Mouse (Mus musculus): Measurements from ENCODE around the gene Acbd4. TPM values are rescaled to one million over a fixed set of nuclear protein-coding genes. Genes with fewer than 3 reads are reported as not detected.

Gene Acbd4
- total and polyA plus RNA-seq, 2 experiments from 2014 or later: 18.5 to 19.0 TPM

DNA sequence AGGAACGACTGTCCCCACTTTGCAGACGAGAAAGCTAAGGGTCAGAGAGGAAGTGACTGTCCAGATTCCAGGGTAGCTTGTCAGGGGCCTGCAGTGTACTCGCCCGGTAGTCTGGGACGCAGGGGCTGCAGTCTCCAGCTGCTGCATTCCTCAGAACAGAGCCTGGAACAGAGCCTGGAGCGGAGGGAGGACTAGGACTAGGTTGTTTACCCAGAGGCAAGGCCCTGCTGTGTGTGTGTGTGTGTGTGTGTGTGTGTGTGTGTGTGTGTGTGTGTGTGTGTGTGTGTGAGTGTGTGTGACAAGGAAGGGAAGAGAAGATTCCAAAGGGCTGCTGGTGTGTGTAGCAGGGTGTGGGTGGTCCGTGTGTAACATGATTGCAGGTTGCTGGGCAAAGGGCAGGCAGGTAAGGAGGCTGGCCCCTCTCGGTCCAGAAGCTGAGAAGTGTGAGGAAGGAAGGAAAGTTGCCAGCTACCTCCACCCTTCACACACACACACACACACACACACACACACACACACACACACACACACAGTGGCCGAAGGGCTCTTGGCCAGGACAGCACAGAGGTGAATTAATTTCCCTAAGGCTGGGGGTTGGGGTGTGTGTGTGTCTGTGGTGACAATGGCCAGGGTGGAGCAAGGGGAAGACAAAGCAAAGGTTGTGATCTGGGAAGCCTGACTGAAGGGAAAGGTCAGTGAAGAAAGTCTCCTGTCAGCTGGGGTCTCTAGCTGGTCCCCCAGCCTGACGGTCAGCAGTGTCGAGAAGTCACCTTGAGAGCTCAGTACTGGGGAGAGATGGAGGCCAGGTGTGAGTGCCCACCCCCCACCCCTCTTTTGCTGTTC is 39.8 kb downstream of the Acbd4 start:
- Histone ChIP-seq H3K4me2 (ENCODE audit: low read depth, low read length) (no peak overlapping the region), H3K36me3 (ENCODE audit: insufficient read depth, low read length) (peaks cover 12% of the 10 kb centered on the region; the same call in 1 of the 2 replicates), H3K27ac (peak overlapping the region; percentile 92), H3K27me3 (ENCODE audit: insufficient read depth, low read length) (no peaks in the 10 kb centered on the region), H3K4me3 (ENCODE audit: low read length) (no peak overlapping the region), H3K4me1 (ENCODE audit: insufficient read depth, low read length) (peaks cover 13% of the 10 kb centered on the region), H3K9ac (replicated peaks; ENCODE audit: low read length) (peak overlapping the region; percentile 21; the same call in 1 of the 2 replicates), H3K9me3 (ENCODE audit: low read length) (no peaks in the 10 kb centered on the region)
- no peak for TF ChIP-seq CTCF (IDR thresholded peaks at IDR 0.05; ENCODE audit: low read depth)
- DNase-seq (ENCODE audit: low spot score) (peak; percentile 36), ATAC-seq (no peak)
- WGBS: 23% methylated on average over 11 of the region's 11 CpGs

DNA sequence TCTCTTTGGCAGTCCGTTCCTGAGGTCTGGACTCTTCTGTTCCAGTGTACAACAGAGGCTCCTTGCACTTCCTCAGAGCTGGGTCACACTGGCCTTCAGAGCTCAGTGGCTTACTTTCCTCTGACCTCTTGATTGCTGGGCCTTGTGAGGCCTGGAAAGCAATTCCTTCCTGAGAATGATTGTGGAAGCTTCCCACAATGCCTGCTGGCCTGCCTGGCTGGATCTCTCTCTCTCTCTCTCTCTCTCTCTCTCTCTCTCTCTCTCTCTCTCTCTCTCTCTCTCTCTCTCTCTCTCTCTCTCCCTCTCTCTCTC is 40.4 kb downstream of the Acbd4 start:
- Histone ChIP-seq H3K27me3 (ENCODE audit: insufficient read depth, low read length) (no peaks in the 10 kb centered on the region), H3K4me1 (ENCODE audit: insufficient read depth, low read length) (peaks cover 13% of the 10 kb centered on the region), H3K27ac (peak overlapping the region; percentile 92), H3K9ac (replicated peaks; ENCODE audit: low read length) (peak overlapping the region; percentile 21; the same call in 1 of the 2 replicates), H3K4me2 (ENCODE audit: low read depth, low read length) (peak overlapping the region; percentile 54), H3K9me3 (ENCODE audit: low read length) (no peaks in the 10 kb centered on the region), H3K4me3 (ENCODE audit: low read length) (no peak overlapping the region), H3K36me3 (ENCODE audit: insufficient read depth, low read length) (peaks cover 12% of the 10 kb centered on the region; the same call in 1 of the 2 replicates)
- ATAC-seq (no peak), DNase-seq (ENCODE audit: low spot score) (peak; percentile 34)
- 40% methylated on average over 1 of the region's 1 CpGs for WGBS
- TF ChIP-seq CTCF (IDR thresholded peaks at IDR 0.05; ENCODE audit: low read depth): no peak

- ATAC-seq (peak; percentile 94), DNase-seq (ENCODE audit: low spot score) (peak; percentile 94)
- peaks cover 13% of the 10 kb centered on the region for H3K4me1 ChIP-seq (ENCODE audit: insufficient read depth, low read length)
- WGBS: 21% methylated on average over 8 of the region's 8 CpGs
- H3K36me3 ChIP-seq (ENCODE audit: insufficient read depth, low read length): peaks cover 12% of the 10 kb centered on the region; the same call in 1 of the 2 replicates
- peak; percentile 59 for TF ChIP-seq CTCF (IDR thresholded peaks at IDR 0.05; ENCODE audit: low read depth)
- H3K9ac ChIP-seq (replicated peaks; ENCODE audit: low read length): peak overlapping the region; percentile 51
- H3K27me3 ChIP-seq (ENCODE audit: insufficient read depth, low read length): no peaks in the 10 kb centered on the region
- H3K27ac ChIP-seq: peak overlapping the region; percentile 92
- H3K4me2 ChIP-seq (ENCODE audit: low read depth, low read length): peak overlapping the region; percentile 54
- H3K9me3 ChIP-seq (ENCODE audit: low read length): no peaks in the 10 kb centered on the region
- peak overlapping the region; percentile 30 for H3K4me3 ChIP-seq (ENCODE audit: low read length)
These were observed 41.1 kb downstream of the Acbd4 start for GRCm38 (mm10) chr11:103142441-103143182.

GRCm38 (mm10) chr11:103144309-103145285 is 43.1 kb downstream of the Acbd4 start:
- H3K9ac ChIP-seq (replicated peaks; ENCODE audit: low read length): no peak overlapping the region
- H3K4me2 ChIP-seq (ENCODE audit: low read depth, low read length): no peak overlapping the region
- DNase-seq (ENCODE audit: low spot score) (no peak), ATAC-seq (no peak)
- H3K4me1 ChIP-seq (ENCODE audit: insufficient read depth, low read length): peaks cover 13% of the 10 kb centered on the region
- H3K9me3 ChIP-seq (ENCODE audit: low read length): no peaks in the 10 kb centered on the region
- no peak overlapping the region for H3K4me3 ChIP-seq (ENCODE audit: low read length)
- no peak for TF ChIP-seq CTCF (IDR thresholded peaks at IDR 0.05; ENCODE audit: low read depth)
- WGBS: 44% methylated on average over 12 of the region's 12 CpGs
- no peaks in the 10 kb centered on the region for H3K27me3 ChIP-seq (ENCODE audit: insufficient read depth, low read length)
- H3K27ac ChIP-seq: no peak overlapping the region
- no peaks in the 10 kb centered on the region for H3K36me3 ChIP-seq (ENCODE audit: insufficient read depth, low read length)

- Histone ChIP-seq H3K27me3 (ENCODE audit: insufficient read depth, low read length) (no peaks in the 10 kb centered on the region), H3K9me3 (ENCODE audit: low read length) (no peaks in the 10 kb centered on the region), H3K4me3 (ENCODE audit: low read length) (no peak overlapping the region), H3K36me3 (ENCODE audit: insufficient read depth, low read length) (no peaks in the 10 kb centered on the region), H3K4me1 (ENCODE audit: insufficient read depth, low read length) (peaks cover 13% of the 10 kb centered on the region), H3K4me2 (ENCODE audit: low read depth, low read length) (no peak overlapping the region), H3K27ac (no peak overlapping the region), H3K9ac (replicated peaks; ENCODE audit: low read length) (no peak overlapping the region)
- WGBS: 91% methylated on average over 4 of the region's 4 CpGs
- no peak for ATAC-seq
- no peak for TF ChIP-seq CTCF (IDR thresholded peaks at IDR 0.05; ENCODE audit: low read depth)
- DNase-seq (ENCODE audit: low spot score): no peak
These were observed 44.9 kb downstream of the Acbd4 start for GRCm38 (mm10) chr11:103146386-103146785.

DNA sequence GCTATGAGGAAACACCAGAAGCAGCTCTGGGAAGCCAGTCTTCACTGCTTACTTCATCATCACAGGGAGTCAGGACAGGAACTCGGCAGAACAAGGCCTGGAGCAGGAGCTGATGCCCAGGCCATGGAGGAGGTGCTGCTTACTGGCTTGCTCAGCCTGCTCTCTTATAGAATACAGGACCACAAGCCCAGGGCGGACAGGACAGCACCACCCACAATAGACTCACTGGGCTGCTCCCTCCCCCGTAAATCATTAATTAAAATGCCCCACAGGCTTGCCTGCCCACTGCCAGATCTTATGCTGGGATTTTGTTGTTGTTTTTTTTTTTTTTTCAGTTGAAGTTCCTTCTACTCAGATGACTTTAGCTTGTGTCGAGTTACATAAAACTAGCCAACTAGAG is 46.3 kb downstream of the Acbd4 start:
- Histone ChIP-seq H3K9ac (replicated peaks; ENCODE audit: low read length) (no peak overlapping the region), H3K36me3 (ENCODE audit: insufficient read depth, low read length) (no peaks in the 10 kb centered on the region), H3K4me3 (ENCODE audit: low read length) (no peak overlapping the region), H3K4me1 (ENCODE audit: insufficient read depth, low read length) (peaks cover 10% of the 10 kb centered on the region), H3K27ac (no peak overlapping the region), H3K9me3 (ENCODE audit: low read length) (no peaks in the 10 kb centered on the region), H3K4me2 (ENCODE audit: low read depth, low read length) (no peak overlapping the region), H3K27me3 (ENCODE audit: insufficient read depth, low read length) (no peaks in the 10 kb centered on the region)
- no peak for DNase-seq (ENCODE audit: low spot score)
- TF ChIP-seq CTCF (IDR thresholded peaks at IDR 0.05; ENCODE audit: low read depth): no peak
- WGBS: 58% methylated on average over 4 of the region's 4 CpGs
- no peak for ATAC-seq

Measured in hindbrain, postnatal 0 days (tissue).